Mouse (Mus musculus) hindlimb bud, embryonic 11.5 days (tissue): ENCODE results near the gene Cep57l1.
A peak's percentile ranks its signal among the peaks of the same experiment; 100 is the strongest.

Experiments
- DNase-seq: peaks from one replicate; pipeline ENCODE4 v3.0.0-alpha.2; 2012; ENCODE audit warnings: low read depth, low spot score; ENCODE audit errors: extremely low spot score

Gene Cep57l1

GRCm38 (mm10) chr10:41746554-41746953, 63.1 kb downstream of the Cep57l1 start:
- no peak for DNase-seq

DNA sequence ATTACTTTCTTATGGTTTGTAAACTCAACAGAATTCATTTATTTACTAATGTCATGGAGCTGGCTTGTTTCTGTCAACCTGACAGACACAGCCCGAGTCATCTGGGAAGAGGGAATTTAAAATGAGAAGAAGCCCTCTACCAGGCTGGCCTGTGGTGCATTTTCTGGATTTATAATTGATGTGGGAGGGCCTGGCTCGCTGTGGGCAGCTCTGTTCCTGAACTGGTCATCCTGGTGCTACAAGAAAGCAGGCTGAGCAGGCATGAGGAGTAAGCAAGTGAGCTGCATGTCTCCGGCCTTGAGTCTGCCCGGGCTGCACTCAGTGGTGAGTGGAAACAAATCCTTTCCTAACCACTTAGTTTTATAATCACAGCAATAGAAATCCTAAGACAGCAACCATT, 65.7 kb downstream of the Cep57l1 start:
- DNase-seq, result no peak

GRCm38 (mm10) chr10:41740221-41740620, 69.5 kb downstream of the Cep57l1 start:
- DNase-seq, result no peak

- DNase-seq, result no peak
Observed at GRCm38 (mm10) chr10:41737245-41737644, 72.4 kb downstream of the Cep57l1 start.

- no peak for DNase-seq
Observed at GRCm38 (mm10) chr10:41735398-41735797, 74.3 kb downstream of the Cep57l1 start.

GRCm38 (mm10) chr10:41733214-41733613, 76.5 kb downstream of the Cep57l1 start:
- no peak for DNase-seq

DNA sequence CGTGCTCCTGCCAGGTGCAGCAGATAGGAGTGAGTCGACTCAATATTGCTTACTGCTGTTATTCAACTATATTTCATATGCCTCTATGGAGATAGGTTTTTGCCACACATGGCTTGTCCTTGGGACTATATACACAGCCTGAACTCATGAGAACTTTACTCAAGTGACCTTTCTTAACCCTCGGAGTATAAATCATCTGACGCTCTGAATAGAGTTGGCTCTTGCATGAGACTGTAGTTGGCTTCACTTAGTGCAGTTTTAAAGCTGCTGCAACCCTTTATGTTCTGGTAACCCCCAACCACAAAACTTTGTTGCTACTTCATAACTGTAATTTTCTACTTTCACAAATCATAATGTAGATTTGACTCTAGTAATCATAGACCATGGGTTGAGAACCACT, 77.7 kb downstream of the Cep57l1 start:
- no peak for DNase-seq

- DNase-seq, result no peak
Observed at GRCm38 (mm10) chr10:41730746-41731145, 78.9 kb downstream of the Cep57l1 start.

GRCm38 (mm10) chr10:41726215-41726614, 83.5 kb downstream of the Cep57l1 start:
- no peak for DNase-seq

GRCm38 (mm10) chr10:41719587-41719986, 90.1 kb downstream of the Cep57l1 start:
- DNase-seq, result no peak

DNA sequence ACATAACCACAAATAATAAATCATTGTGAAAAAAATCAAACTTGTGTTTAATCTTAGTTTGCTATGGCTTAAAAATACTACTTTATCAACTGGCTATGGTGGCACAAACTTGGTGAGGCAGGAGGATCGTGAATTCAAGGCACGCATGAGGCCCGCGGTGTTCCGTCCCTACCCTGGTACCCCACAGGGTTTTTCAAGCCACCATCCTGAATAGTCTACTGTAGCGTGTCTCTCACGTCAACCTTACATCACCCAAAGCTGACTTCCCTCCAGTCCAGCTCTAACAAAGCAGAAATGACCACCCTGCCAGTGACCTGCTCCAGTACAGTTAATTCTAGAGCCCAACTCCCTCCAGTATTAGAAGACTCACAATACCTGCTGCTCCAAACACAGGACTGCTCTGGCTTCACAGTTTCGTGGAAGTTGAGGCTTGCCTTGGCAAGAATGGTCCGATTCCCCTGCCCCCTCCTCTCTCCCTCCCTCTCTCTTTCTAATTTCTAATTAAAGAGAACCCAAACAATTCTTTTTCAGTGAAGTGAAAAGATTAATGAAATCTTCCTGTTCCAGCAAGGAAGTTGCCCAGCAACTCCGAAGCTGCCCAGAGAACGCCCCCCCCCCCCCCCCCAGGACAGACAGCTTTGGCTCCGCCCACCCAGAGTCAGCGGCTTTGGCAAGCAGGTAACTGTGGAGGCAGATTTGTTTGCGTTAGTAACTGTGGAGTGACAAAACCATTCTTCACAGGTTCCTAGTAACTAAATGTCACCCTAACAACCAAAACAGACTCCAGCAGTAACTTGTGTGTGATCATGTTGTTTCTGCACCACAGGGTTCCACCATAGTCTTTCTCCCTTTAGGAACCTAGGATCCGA, 93.4 kb downstream of the Cep57l1 start, which contains the start of gene Ccdc162:
Gene Ccdc162, minus strand, starts transcription at position 606 of the 869 bp plus-strand sequence.
- DNase-seq, result no peak

DNA sequence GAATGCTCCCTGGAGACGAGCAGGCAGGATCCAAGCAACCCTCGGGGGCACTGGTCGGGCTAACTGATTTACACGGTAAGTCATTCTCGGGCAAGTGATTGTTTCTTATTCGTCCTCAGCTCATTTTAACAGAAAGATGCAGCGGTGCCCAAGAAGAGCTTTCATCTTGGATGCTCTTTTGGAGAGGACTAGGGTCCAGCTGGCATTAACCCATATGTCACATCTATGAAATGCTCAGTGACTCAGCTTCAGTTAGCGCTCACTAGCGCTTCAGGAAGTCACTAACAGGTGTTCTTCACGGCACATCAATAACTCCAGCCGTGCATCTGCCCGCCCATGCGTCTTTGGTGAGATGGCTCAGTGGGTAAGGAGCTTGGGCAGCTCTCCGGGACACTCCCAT, 94.1 kb downstream of the Cep57l1 start:
- DNase-seq, result no peak

DNA sequence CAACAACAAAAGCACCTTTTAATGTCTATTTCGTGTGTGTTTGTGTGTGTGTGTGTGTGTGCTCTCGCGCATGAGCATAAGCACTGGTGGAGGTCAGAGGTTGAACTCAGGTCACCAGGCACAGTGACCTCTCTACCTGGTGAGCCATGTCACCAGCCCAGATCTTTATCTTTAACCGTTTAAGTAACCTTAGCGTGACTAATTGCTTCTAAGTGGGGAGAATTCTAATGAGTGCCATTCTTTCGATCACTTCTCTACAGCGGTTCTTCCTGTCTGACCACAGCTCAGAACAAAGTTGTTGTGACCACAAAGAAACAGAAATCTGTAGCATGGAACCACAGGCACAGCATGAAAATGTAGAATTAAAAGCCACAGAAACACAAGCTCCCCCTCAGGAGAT, 98.2 kb downstream of the Cep57l1 start:
- no peak for DNase-seq

DNA sequence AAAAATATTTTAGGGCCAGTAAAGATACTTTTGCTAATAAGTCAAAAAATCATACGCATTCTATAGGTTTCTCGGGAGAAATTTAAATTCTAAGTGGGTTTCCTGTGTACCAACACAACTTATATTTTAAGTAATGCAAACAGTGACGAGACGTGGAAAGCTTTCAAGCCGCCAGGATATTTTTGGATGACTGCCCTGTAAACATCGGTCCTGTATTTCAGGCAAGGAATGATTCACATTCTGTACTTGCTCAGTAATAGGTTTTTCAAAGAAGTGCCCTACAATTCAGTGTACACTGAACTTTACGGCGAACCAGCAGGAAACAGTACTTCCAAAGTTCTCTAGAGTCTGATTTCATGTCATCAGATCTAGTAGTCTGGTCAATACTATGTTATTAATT, 98.9 kb downstream of the Cep57l1 start:
- DNase-seq, result no peak

- no peak for DNase-seq
Observed at GRCm38 (mm10) chr10:41709341-41709740, 100.3 kb downstream of the Cep57l1 start.

GRCm38 (mm10) chr10:41699669-41700068, 110.0 kb downstream of the Cep57l1 start:
- no peak for DNase-seq

GRCm38 (mm10) chr10:41697040-41697439, 112.6 kb downstream of the Cep57l1 start:
- no peak for DNase-seq

DNA sequence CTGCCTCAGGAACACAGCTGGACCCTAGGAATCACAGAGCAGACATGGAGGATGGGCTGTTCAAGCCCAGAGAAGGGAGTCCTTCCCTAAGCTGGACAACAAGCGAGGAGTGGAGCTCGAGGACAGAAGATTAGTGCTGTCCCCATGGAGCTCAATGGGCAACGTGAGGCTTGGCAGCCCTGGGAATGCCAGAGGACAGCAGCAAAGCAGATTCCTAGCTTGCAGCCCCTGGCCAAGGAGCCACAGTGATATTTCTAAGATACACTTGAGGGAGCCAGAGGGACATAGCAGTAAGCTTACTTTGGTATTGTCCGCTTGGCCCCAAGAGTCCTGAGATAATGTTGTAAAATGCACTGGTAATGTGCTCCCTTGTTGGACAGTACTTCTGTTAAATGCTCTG, 118.7 kb downstream of the Cep57l1 start:
- no peak for DNase-seq

- peak; percentile 89 for DNase-seq
Observed at GRCm38 (mm10) chr10:41689941-41690887, 119.5 kb downstream of the Cep57l1 start.

GRCm38 (mm10) chr10:41684548-41684996, 125.1 kb downstream of the Cep57l1 start:
- DNase-seq, result no peak

- peak; percentile 82 for DNase-seq
Observed at GRCm38 (mm10) chr10:41682546-41683393, 126.9 kb downstream of the Cep57l1 start.
